Mouse (Mus musculus): ENCODE data around the gene Adam23.

Gene Adam23

GRCm38 (mm10) chr1:63478946-63479345 is 33.3 kb downstream of the Adam23 start:
- DNase-seq (ENCODE audit: low spot score in 2 of 2): no peak

GRCm38 (mm10) chr1:63484646-63485045 is 39.0 kb downstream of the Adam23 start:
- no peak for DNase-seq (ENCODE audit: low spot score in 2 of 2)

DNA sequence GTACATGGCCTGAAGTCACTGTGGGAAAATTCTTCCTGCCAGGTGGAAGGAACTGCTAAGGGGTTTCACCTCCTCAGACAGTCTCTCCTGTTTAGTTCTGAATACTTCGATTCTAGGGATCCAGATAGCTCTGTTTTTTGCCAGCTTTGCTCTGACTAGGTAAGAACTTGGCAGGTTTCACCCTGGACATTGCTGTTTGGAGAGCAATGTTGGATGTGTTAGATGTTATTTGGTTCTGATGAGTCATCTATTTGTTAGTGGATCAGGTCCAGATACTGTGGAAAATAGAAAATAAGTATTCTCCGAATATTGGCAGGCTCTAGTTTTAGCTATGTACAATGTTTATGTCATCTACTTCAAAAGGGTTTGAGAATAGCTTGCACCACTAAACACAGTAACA is 41.0 kb downstream of the Adam23 start:
- DNase-seq (ENCODE audit: low spot score in 2 of 2): no peak

GRCm38 (mm10) chr1:63491001-63491400 is 45.3 kb downstream of the Adam23 start:
- no peak for DNase-seq (ENCODE audit: low spot score in 2 of 2)

DNA sequence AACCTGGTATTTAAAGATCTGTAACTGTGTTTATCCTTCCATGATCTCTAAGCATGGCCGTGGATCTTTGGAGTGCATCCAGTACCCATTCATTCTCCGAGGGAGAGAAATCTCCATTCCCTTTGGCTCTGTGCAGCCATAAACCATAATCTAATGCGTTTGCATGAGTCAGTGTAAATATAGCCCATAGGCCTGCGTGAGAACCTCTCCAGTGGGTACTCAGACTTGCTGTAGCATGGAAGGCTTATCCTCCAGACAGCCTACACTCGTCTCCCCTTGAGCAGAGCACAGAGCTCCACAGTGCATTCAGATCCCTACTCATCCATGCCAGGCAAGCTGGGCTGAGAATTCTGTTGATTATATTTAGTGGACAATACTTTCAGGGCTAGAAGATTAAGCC is 47.6 kb downstream of the Adam23 start:
- DNase-seq (ENCODE audit: low spot score in 2 of 2): no peak

GRCm38 (mm10) chr1:63507386-63507785 is 61.7 kb downstream of the Adam23 start:
- DNase-seq (ENCODE audit: low spot score in 2 of 2): no peak

- DNase-seq (ENCODE audit: low spot score in 2 of 2): no peak
Measured at GRCm38 (mm10) chr1:63508801-63509200, 63.1 kb downstream of the Adam23 start.

GRCm38 (mm10) chr1:63511416-63511815 is 65.7 kb downstream of the Adam23 start:
- DNase-seq (ENCODE audit: low spot score in 2 of 2): no peak

DNA sequence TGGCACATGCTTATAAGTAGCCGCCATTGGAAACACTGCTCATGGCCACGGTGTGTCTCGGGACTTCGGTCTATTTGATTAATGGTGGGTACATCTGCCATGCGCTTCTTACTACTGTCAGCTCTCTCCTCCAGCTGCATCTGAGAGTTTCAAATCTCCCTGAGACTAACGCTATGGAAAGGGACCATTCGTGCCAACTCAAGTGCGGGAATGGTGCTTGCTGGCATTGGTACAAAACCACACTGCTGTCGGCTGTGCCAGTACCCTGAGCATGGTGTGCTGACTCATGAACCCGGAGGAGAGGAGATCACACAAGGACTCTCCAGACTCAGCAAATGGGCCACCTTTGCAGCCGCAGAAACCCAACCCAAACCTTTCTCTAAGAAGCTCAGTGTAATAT is 72.1 kb downstream of the Adam23 start:
- DNase-seq (ENCODE audit: low spot score in 2 of 2): no peak

DNA sequence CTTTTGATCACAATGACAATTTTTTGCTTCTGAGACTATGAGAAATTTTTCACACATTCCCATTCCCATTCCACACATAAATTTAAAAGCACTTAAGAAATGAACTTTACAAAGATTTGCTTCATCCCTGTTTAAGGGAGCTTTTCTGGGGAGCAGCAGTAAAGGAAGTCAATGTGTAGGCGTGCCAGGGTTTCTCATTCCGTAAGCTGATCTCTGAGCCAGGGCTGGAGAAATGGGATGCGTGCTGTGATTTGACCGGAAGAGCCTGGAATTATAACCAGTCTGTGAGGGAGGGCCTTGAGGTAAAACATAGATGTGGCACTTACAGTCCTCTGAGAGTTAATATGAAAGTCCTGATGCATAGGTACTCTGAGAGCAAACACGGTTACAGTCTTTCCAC is 73.1 kb downstream of the Adam23 start:
- DNase-seq (ENCODE audit: low spot score in 2 of 2): no peak

GRCm38 (mm10) chr1:63529901-63530300 is 84.2 kb downstream of the Adam23 start:
- DNase-seq (ENCODE audit: low spot score in 2 of 2): no peak

GRCm38 (mm10) chr1:63534271-63534827 is 88.7 kb downstream of the Adam23 start:
- no peak for DNase-seq (ENCODE audit: low spot score in 2 of 2)

- DNase-seq (ENCODE audit: low spot score in 2 of 2): no peak
Measured at GRCm38 (mm10) chr1:63539884-63540613, 94.4 kb downstream of the Adam23 start.

DNA sequence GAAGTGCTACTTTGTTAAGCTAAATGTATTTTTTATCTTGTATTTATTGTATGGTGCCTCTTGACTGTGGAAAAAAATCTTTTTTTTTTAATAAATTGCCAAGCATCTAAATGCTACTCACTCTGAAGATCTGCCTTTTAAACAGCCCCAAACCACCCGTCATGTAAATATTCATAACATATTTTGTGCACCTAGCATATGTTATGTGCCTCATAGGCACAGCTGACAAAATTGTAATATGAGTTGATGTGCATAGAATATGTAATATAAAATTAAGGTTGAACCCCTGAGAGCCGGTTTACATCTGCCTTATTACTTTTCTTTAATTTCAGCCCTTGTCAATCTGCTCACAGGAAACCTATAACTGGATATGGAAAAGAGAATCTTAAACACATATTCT is 98.4 kb downstream of the Adam23 start:
- DNase-seq (ENCODE audit: low spot score in 2 of 2): no peak

DNA sequence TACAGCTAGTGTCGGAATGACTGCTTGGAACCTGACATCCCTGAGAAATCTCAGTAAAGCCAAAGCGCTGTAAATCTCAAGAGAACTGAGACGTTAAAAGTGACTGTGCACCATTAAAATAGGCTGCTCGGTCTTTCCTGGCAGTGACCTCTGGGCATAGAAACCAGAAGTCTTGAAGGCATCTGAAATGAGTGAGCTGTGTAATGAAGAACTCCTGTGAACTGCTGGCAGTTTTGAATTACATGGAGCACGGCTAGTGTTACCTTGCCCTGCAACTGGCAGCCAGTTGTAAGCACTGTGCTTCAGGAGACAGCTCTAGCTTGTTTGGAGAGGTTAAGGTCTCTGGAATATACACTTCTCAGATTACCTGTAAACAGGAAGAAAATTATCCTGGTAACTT is 107.3 kb downstream of the Adam23 start:
- DNase-seq (ENCODE audit: low spot score in 2 of 2): no peak

GRCm38 (mm10) chr1:63561772-63562520 is 116.3 kb downstream of the Adam23 start:
- no peak for DNase-seq (ENCODE audit: low spot score in 2 of 2)

GRCm38 (mm10) chr1:63563928-63564327 is 118.2 kb downstream of the Adam23 start:
- no peak for DNase-seq (ENCODE audit: low spot score in 2 of 2)

DNA sequence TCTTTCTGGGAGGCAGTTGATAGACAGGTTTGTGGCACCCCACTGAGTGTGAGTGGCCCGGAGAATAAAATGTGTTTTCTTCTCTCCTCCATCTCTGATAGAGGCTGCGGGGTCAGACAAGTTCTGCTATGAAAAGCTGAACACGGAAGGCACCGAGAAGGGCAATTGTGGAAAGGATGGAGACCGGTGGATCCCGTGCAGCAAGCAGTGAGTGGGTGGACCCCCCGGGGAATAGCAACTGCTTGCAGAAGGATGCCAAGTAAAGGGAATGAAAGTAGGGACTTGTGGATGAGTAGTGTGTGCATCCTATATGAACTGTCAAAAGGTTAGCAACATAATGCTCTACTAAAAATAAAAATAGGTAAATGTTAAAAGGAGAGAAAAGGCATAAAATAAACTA is 120.8 kb downstream of the Adam23 start:
- no peak for DNase-seq (ENCODE audit: low spot score in 2 of 2)

GRCm38 (mm10) chr1:63567031-63567430 is 121.3 kb downstream of the Adam23 start:
- no peak for DNase-seq (ENCODE audit: low spot score in 2 of 2)

GRCm38 (mm10) chr1:63572229-63572628 is 126.5 kb downstream of the Adam23 start:
- no peak for DNase-seq (ENCODE audit: low spot score in 2 of 2)

DNA sequence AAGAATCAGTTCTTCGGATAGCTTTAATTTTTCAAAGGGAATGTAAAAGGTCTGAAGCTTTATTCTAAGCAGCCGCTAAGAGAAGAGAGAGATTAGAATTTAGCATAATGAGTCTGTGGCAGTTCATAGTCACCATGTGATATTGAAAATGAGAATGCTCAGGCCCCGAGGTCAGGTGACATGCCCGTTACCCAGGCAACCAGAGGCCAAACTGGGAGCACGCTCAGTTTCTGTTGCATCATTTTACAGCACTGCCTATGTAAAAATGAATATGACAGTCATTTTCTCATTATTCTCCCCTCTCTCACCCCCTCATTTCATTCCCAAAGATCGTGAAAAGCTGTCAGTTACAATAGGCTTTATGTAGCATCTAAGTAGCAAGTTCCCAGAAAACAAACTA is 127.7 kb downstream of the Adam23 start:
- no peak for DNase-seq (ENCODE audit: low spot score in 2 of 2)

- no peak for DNase-seq (ENCODE audit: low spot score in 2 of 2)
Measured at GRCm38 (mm10) chr1:63573864-63574611, 128.3 kb downstream of the Adam23 start.
